Mouse (Mus musculus): Measurements from ENCODE around the gene Fam173b. TPM values are rescaled to one million over a fixed set of nuclear protein-coding genes. Genes with fewer than 3 reads are reported as not detected.
"Not testable (repeated sequence)": the region's sequence is repeated elsewhere in the genome, so short reads cannot be mapped to it uniquely, and the experiment has no call there.

Fam173b gene
- polyA plus RNA-seq, 1 experiment from 2014 or later = 15.1 TPM

- H3K9ac ChIP-seq = no peak overlapping the region
- no peaks in the 10 kb centered on the region for H3K36me3 ChIP-seq
- no peaks in the 10 kb centered on the region for H3K9me3 ChIP-seq
Measured at GRCm38 (mm10) chr15:31570959-31571358, 30.7 kb upstream of the Fam173b start.

GRCm38 (mm10) chr15:31571906-31572722 is 29.5 kb upstream of the Fam173b start:
- no peak for ATAC-seq (ENCODE audit: insufficient read depth, low FRiP score, low read depth)
- WGBS = 77% methylated on average over 16 of the region's 16 CpGs
- no peak overlapping the region for H3K4me3 ChIP-seq (replicated peaks)
- H3K4me2 ChIP-seq = no peak overlapping the region
- no peaks in the 10 kb centered on the region for H3K36me3 ChIP-seq
- H3K9ac ChIP-seq = no peak overlapping the region
- no peaks in the 10 kb centered on the region for H3K9me3 ChIP-seq
- no peaks in the 10 kb centered on the region for H3K27me3 ChIP-seq (replicated peaks)
- no peak overlapping the region for H3K27ac ChIP-seq
- peaks cover 12% of the 10 kb centered on the region for H3K4me1 ChIP-seq

More at GRCm38 (mm10) chr15:31570959-31571358, 30.7 kb upstream of the Fam173b start:
- Histone ChIP-seq H3K4me3 (replicated peaks) (no peak overlapping the region), H3K4me2 (no peak overlapping the region), H3K27ac (peak overlapping the region; percentile 80; the same call in 1 of the 2 replicates), H3K27me3 (replicated peaks) (no peaks in the 10 kb centered on the region), H3K4me1 (peaks cover 12% of the 10 kb centered on the region)
- WGBS = 84% methylated on average over 8 of the region's 8 CpGs
- ATAC-seq (ENCODE audit: insufficient read depth, low FRiP score, low read depth) = no peak

GRCm38 (mm10) chr15:31573287-31573686 is 28.4 kb upstream of the Fam173b start:
- WGBS = 72% methylated on average over 4 of the region's 4 CpGs
- ATAC-seq (ENCODE audit: insufficient read depth, low FRiP score, low read depth) = no peak
- Histone ChIP-seq H3K4me1 (peaks cover 12% of the 10 kb centered on the region), H3K27me3 (replicated peaks) (no peaks in the 10 kb centered on the region), H3K27ac (no peak overlapping the region), H3K9ac (no peak overlapping the region), H3K4me3 (replicated peaks) (no peak overlapping the region), H3K9me3 (no peaks in the 10 kb centered on the region), H3K4me2 (no peak overlapping the region), H3K36me3 (no peaks in the 10 kb centered on the region)

- Histone ChIP-seq H3K9me3 (no peaks in the 10 kb centered on the region), H3K9ac (no peak overlapping the region), H3K4me1 (peaks cover 8% of the 10 kb centered on the region), H3K4me3 (replicated peaks) (no peak overlapping the region), H3K27me3 (replicated peaks) (no peaks in the 10 kb centered on the region), H3K4me2 (no peak overlapping the region), H3K27ac (no peak overlapping the region), H3K36me3 (no peaks in the 10 kb centered on the region)
- no peak for ATAC-seq (ENCODE audit: insufficient read depth, low FRiP score, low read depth)
Measured at GRCm38 (mm10) chr15:31573692-31574091, 28.0 kb upstream of the Fam173b start.

GRCm38 (mm10) chr15:31576076-31576475 is 25.6 kb upstream of the Fam173b start:
- Histone ChIP-seq H3K9me3 (no peaks in the 10 kb centered on the region), H3K4me1 (no peaks in the 10 kb centered on the region), H3K4me3 (replicated peaks) (no peak overlapping the region), H3K9ac (no peak overlapping the region), H3K27me3 (replicated peaks) (no peaks in the 10 kb centered on the region), H3K27ac (no peak overlapping the region), H3K36me3 (no peaks in the 10 kb centered on the region), H3K4me2 (no peak overlapping the region)
- 70% methylated on average over 5 of the region's 5 CpGs for WGBS
- no peak for ATAC-seq (ENCODE audit: insufficient read depth, low FRiP score, low read depth)

- not testable (repeated sequence) for H3K27me3 ChIP-seq (replicated peaks); H3K36me3 ChIP-seq; H3K27ac ChIP-seq; H3K9ac ChIP-seq; H3K4me3 ChIP-seq (replicated peaks); H3K9me3 ChIP-seq; H3K4me2 ChIP-seq; H3K4me1 ChIP-seq; ATAC-seq (ENCODE audit: insufficient read depth, low FRiP score, low read depth)
- WGBS = 90% methylated on average over 2 of the region's 2 CpGs
Measured at GRCm38 (mm10) chr15:31581086-31581485, 20.6 kb upstream of the Fam173b start.

GRCm38 (mm10) chr15:31583304-31584085 is 18.2 kb upstream of the Fam173b start:
- H3K4me3 ChIP-seq (replicated peaks) = no peak overlapping the region
- 86% methylated on average over 13 of the region's 13 CpGs for WGBS
- no peaks in the 10 kb centered on the region for H3K9me3 ChIP-seq
- no peak overlapping the region for H3K27ac ChIP-seq
- no peak overlapping the region for H3K4me2 ChIP-seq
- no peaks in the 10 kb centered on the region for H3K36me3 ChIP-seq
- no peak for ATAC-seq (ENCODE audit: insufficient read depth, low FRiP score, low read depth)
- H3K27me3 ChIP-seq (replicated peaks) = no peaks in the 10 kb centered on the region
- no peaks in the 10 kb centered on the region for H3K4me1 ChIP-seq
- H3K9ac ChIP-seq = no peak overlapping the region

- no peak for ATAC-seq (ENCODE audit: insufficient read depth, low FRiP score, low read depth)
- H3K4me2 ChIP-seq = no peak overlapping the region
- WGBS = 84% methylated on average over 7 of the region's 7 CpGs
Measured at GRCm38 (mm10) chr15:31585238-31585637, 16.4 kb upstream of the Fam173b start.

GRCm38 (mm10) chr15:31586088-31586487 is 15.6 kb upstream of the Fam173b start:
- WGBS = 73% methylated on average over 5 of the region's 5 CpGs
- no peak for ATAC-seq (ENCODE audit: insufficient read depth, low FRiP score, low read depth)
- Histone ChIP-seq H3K27me3 (replicated peaks) (no peaks in the 10 kb centered on the region), H3K9ac (no peak overlapping the region), H3K9me3 (no peaks in the 10 kb centered on the region), H3K4me2 (no peak overlapping the region), H3K27ac (no peak overlapping the region), H3K4me1 (no peaks in the 10 kb centered on the region), H3K36me3 (peaks cover 11% of the 10 kb centered on the region), H3K4me3 (replicated peaks) (no peak overlapping the region)

More at GRCm38 (mm10) chr15:31585238-31585637, 16.4 kb upstream of the Fam173b start:
- Histone ChIP-seq H3K9ac (no peak overlapping the region), H3K4me1 (no peaks in the 10 kb centered on the region), H3K9me3 (no peaks in the 10 kb centered on the region), H3K36me3 (peaks cover 2% of the 10 kb centered on the region; the same call in 1 of the 2 replicates), H3K4me3 (replicated peaks) (no peak overlapping the region), H3K27me3 (replicated peaks) (no peaks in the 10 kb centered on the region), H3K27ac (no peak overlapping the region)

- WGBS = 3% methylated on average over 4 of the region's 4 CpGs
- no peaks in the 10 kb centered on the region for H3K27me3 ChIP-seq (replicated peaks)
- no peaks in the 10 kb centered on the region for H3K9me3 ChIP-seq
- no peak overlapping the region for H3K4me2 ChIP-seq
- H3K27ac ChIP-seq = no peak overlapping the region
- H3K4me3 ChIP-seq (replicated peaks) = no peak overlapping the region
- H3K9ac ChIP-seq = no peak overlapping the region
- peaks cover 15% of the 10 kb centered on the region for H3K36me3 ChIP-seq
- peak; percentile 20; the same call in 1 of the 2 replicates for ATAC-seq (ENCODE audit: insufficient read depth, low FRiP score, low read depth)
- no peaks in the 10 kb centered on the region for H3K4me1 ChIP-seq
Measured at GRCm38 (mm10) chr15:31586519-31586918, 15.1 kb upstream of the Fam173b start.

GRCm38 (mm10) chr15:31587789-31588188 is 13.9 kb upstream of the Fam173b start:
- no peak overlapping the region for H3K27ac ChIP-seq
- H3K9ac ChIP-seq = no peak overlapping the region
- peaks cover 26% of the 10 kb centered on the region for H3K36me3 ChIP-seq
- 54% methylated on average over 2 of the region's 2 CpGs for WGBS
- H3K4me2 ChIP-seq = no peak overlapping the region
- H3K27me3 ChIP-seq (replicated peaks) = no peaks in the 10 kb centered on the region
- H3K4me1 ChIP-seq = no peaks in the 10 kb centered on the region
- no peak for ATAC-seq (ENCODE audit: insufficient read depth, low FRiP score, low read depth)
- H3K4me3 ChIP-seq (replicated peaks) = no peak overlapping the region
- no peaks in the 10 kb centered on the region for H3K9me3 ChIP-seq

GRCm38 (mm10) chr15:31588989-31589640 is 12.5 kb upstream of the Fam173b start:
- Histone ChIP-seq H3K27me3 (replicated peaks) (no peaks in the 10 kb centered on the region), H3K9ac (no peak overlapping the region), H3K27ac (no peak overlapping the region), H3K4me3 (replicated peaks) (no peak overlapping the region), H3K9me3 (no peaks in the 10 kb centered on the region), H3K36me3 (peaks cover 40% of the 10 kb centered on the region), H3K4me2 (no peak overlapping the region), H3K4me1 (no peaks in the 10 kb centered on the region)
- 52% methylated on average over 8 of the region's 8 CpGs for WGBS
- ATAC-seq (ENCODE audit: insufficient read depth, low FRiP score, low read depth) = no peak
